Mouse (Mus musculus) liver, embryonic 14.5 days (tissue): Measurements from ENCODE around the gene Prkd3.

Source experiments
- CTCF ChIP-seq: IDR thresholded peaks from 2 replicates; pipeline ENCODE4 v1.5.1; 2016; ENCODE audit warnings: antibody characterized with exemption, low read depth, control low read depth
- EP300 ChIP-seq: IDR thresholded peaks from 2 replicates; pipeline ENCODE4 v1.6.1; 2016; ENCODE audit warnings: antibody characterized with exemption, low read depth

DNA sequence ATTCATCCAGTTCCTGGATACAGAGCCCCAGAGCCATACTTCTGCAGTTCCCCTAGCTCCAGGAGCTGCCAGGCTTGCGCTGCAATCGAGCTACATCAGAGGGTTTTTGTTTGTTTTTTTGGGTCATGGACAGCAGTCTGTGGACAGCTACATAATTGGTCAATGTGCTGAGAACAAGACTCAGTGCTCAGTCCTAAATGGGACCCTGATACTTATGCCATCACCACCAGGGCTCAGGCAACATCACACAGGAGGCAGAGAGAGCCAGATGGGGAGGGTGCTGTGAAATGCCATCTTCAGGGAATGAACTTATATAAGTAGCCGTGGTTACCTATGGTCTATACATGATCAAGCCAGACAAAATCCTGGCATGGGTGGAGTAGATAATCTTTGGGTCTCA lies 52.1 kb downstream of the Prkd3 start:
- TF ChIP-seq CTCF, result no peak
- TF ChIP-seq EP300, result no peak
